Mouse (Mus musculus) thymus, postnatal 0 days (tissue): ENCODE results near the gene Acadm. TPM values are rescaled to one million over a fixed set of nuclear protein-coding genes. Genes with fewer than 3 reads are reported as not detected.

ENCODE experiments used
- DNase-seq: peaks from one replicate; pipeline ENCODE4 v3.0.0-alpha.2; 2015; ENCODE audit warnings: low spot score
- polyA plus RNA-seq: library from polyadenylated mRNA; unstranded; fragments of >200 nt; fragmentation: Nextera tagmentation; extraction: Ambion mirVana; gene quantifications from 2 replicates; pipeline ENCODE4 v1.2.1, GENCODE M21; 2015

Acadm gene
- 69.3 and 70.5 TPM in 2 replicates for polyA plus RNA-seq

GRCm38 (mm10) chr3:153944335-153944990, at the start of gene Acadm:
Gene Acadm, minus strand, starts transcription at chr3:153944632.
- DNase-seq: peak; percentile 97

GRCm38 (mm10) chr3:153984428-153985340, 40.3 kb upstream of the Acadm start:
- DNase-seq: peak; percentile 30

GRCm38 (mm10) chr3:153980611-153981010, 36.2 kb upstream of the Acadm start:
- no peak for DNase-seq

- DNase-seq: no peak
Measured at GRCm38 (mm10) chr3:153975791-153976190, 31.4 kb upstream of the Acadm start.

GRCm38 (mm10) chr3:153975060-153975459, 30.6 kb upstream of the Acadm start:
- DNase-seq: no peak

- no peak for DNase-seq
Measured at GRCm38 (mm10) chr3:153973949-153974760, 29.7 kb upstream of the Acadm start.

GRCm38 (mm10) chr3:153973171-153973948, 28.9 kb upstream of the Acadm start, which contains the start of gene Slc44a5:
Gene Slc44a5, plus strand, starts transcription at chr3:153973436.
- DNase-seq: no peak

- no peak for DNase-seq
Measured at GRCm38 (mm10) chr3:153969451-153969850, 25.0 kb upstream of the Acadm start.

GRCm38 (mm10) chr3:153968549-153968948, 24.1 kb upstream of the Acadm start:
- DNase-seq: peak; percentile 76

- DNase-seq: no peak
Measured at GRCm38 (mm10) chr3:153967447-153967846, 23.0 kb upstream of the Acadm start.

- DNase-seq: peak; percentile 53
Measured at GRCm38 (mm10) chr3:153961632-153962389, 17.4 kb upstream of the Acadm start.

GRCm38 (mm10) chr3:153960884-153961283, 16.5 kb upstream of the Acadm start:
- DNase-seq: no peak

GRCm38 (mm10) chr3:153959731-153960207, 15.3 kb upstream of the Acadm start:
- DNase-seq: no peak

GRCm38 (mm10) chr3:153959035-153959730, 14.8 kb upstream of the Acadm start:
- DNase-seq: peak; percentile 55

GRCm38 (mm10) chr3:153957916-153958315, 13.5 kb upstream of the Acadm start:
- no peak for DNase-seq

GRCm38 (mm10) chr3:153948176-153948575, 3.7 kb upstream of the Acadm start:
- DNase-seq: no peak

- no peak for DNase-seq
Measured at GRCm38 (mm10) chr3:153947271-153947670, 2.8 kb upstream of the Acadm start.

GRCm38 (mm10) chr3:153943901-153944334, 514 bp downstream of the Acadm start:
- DNase-seq: no peak
